Mouse (Mus musculus) cerebellum, adult 18-20 months (tissue): ENCODE results near the gene Brap.

Experiments
- DNase-seq, 2 experiments: peaks; one replicate each; pipeline ENCODE4 v3.0.0; 2021

Gene Brap

DNA sequence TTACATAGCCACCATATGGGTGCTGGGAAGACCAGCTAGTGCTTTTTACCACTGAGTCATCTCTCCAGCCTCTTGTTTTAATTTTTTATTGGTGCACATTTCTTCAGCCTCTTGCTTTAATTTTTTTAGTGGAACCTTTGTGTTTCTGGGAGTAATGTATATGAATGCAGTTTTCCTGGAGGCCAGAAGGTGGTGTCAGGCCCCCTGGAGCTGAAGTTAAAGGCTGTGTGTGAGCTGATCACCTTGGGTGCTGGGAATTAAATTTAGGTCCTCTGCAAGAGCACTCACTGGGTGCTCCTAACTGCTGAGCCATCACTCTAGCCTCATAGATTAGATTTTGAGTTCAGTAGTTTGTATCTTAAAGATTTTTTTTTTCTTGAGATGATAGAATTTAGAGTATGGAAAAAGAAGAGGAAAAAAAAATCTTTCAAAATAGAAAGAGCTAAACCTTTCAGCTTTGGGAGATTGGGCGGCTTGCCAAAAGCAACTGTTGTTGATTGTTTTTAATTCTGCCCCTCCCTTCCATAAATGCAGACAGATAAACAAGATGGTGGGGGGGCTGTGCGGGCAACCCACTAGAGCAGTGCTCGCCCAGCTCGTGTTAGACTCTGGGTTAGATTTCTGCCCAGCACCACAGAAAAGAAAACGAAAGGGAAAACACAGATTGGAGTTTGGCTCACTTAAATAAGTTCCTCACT, 60.7 kb downstream of the Brap start:
- no peak for DNase-seq

DNA sequence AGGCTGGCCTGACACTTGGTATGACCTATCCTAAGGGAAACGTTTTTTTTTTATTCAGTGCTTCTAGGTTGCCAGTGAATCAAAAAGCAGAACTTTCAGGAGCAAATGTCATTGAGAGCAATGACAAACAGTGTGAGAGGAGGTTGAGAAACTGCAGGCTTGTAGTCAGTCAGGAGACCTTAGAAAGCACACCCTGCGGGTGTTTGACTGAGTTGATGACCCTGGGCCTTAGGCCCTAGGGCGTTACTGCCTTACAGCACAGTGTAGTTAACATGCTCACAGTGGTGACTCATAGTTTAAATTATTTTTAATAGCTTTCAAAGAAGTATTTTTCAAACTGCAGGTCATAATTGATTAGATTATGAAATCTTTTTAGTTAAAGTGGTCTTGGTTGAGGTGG, 61.5 kb downstream of the Brap start:
- DNase-seq, result no peak

DNA sequence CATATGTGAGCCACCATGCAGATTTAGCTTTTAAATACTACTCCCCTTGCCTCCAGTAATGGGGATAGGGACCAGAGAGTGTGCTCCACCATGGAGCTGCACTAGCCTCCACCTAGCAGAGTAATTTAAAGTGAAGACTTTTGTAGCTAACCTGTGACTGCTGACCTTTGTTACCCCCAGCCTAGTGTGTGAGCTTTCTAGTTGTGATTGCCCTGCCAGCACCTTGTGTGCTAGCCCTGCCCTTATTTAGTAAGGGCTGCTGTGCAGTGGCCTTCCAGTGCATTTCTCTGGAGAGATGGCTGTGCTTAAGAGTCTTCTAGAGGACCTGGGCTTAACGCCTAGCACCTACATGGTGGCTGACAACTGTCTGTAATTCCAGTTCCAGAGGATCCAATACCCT, 64.3 kb downstream of the Brap start:
- no peak for DNase-seq

DNA sequence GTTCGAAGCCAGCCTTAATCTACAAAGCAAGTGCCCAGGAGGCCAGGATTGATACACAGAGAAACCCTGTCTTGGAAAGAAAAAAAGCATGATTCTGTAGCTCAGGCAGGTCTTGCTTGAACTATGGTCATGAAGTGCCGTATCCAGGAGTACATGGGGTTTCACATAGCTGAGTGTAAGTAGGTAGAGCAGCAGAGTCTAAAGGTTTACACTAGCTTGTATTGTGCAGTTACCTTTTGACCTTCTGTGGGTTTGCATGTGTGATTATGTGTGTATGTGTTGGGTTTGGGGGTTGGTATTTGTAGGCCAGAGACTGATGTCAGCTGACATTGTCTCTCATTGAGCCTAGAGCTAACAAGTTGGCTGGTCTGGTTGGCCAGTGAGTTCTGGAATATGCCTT, 69.7 kb downstream of the Brap start:
- DNase-seq, result no peak

DNA sequence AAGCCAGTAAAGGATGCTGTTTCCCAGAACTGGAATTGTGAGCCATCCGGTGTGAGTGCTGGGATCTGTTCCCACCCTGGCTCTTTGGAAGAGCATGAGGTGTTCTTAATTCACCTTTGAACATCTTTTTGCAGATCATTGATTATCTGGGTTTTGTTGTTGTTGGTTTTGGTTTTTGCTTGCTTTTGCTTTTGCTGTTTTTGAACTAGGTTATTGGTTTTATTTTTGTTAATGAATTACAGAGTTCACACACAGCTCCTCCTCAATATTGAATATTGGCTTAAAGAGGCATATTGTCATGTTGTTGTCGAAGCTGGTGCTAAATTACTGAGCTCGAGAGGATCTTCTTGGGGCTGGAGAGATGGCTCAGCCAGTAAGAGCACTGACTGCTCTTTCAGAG, 76.3 kb downstream of the Brap start:
- DNase-seq, result no peak
